In genomic region chr1:127441736-127442135, GRCm38 (mm10) we compare ENCODE assay signal across 18 mouse cellular contexts.
DNase-seq lines count a peak whose midpoint lies in the region; ATAC-seq and TF ChIP-seq lines count a peak whose summit lies in the region.
"Had no signal": no experiment of that assay in that cellular context is flagged by ENCODE, and none has a peak within 500 bp of the region (broad histone marks: within the 10 kb centered on the region; RNA-seq: fewer than 3 reads in every experiment).

No protein-coding gene starts in this region.

- no peak overlapping the region for H3K9ac ChIP-seq in heart, adult 2 months (ENCODE audit: low read depth, low read length)
- H3K9ac ChIP-seq in midbrain, embryonic 14.5 days (replicated peaks; ENCODE audit: low read length), result no peak overlapping the region
- H3K9ac ChIP-seq: embryonic facial prominence, embryonic 12.5 days; hindbrain, embryonic 15.5 days; liver, embryonic 15.5 days; midbrain, embryonic 12.5 days had no signal

- H3K79me2 ChIP-seq in heart, adult 2 months (replicated peaks; ENCODE audit: control insufficient read depth, insufficient read depth, low read length), result no peaks in the 10 kb centered on the region

- H3K27me3 ChIP-seq in heart, adult 2 months (ENCODE audit: control insufficient read depth, insufficient read depth, low read length), result no peaks in the 10 kb centered on the region
- no peaks in the 10 kb centered on the region for H3K27me3 ChIP-seq in midbrain, embryonic 10.5 days (ENCODE audit: low read depth, poor library complexity, severe bottlenecking)
- H3K27me3 ChIP-seq in midbrain, embryonic 14.5 days (ENCODE audit: control insufficient read depth, insufficient read depth, low read length), result no peaks in the 10 kb centered on the region
- no peaks in the 10 kb centered on the region for H3K27me3 ChIP-seq in small intestine, adult 2 months (ENCODE audit: control insufficient read depth, insufficient read depth, low read length)
- H3K27me3 ChIP-seq: embryonic facial prominence, embryonic 12.5 days; hindbrain, embryonic 15.5 days; liver, embryonic 15.5 days; midbrain, embryonic 12.5 days had no signal

- TF ChIP-seq POLR2A in heart, adult 2 months (IDR thresholded peaks at IDR 0.05; ENCODE audit: insufficient read depth, low read depth, low read length), result no peak
- no peak for TF ChIP-seq POLR2A in small intestine, adult 2 months (IDR thresholded peaks at IDR 0.05; ENCODE audit: low read depth, low read length)

- H3K4me2 ChIP-seq in midbrain, embryonic 14.5 days (ENCODE audit: low read length), result no peak overlapping the region
- H3K4me2 ChIP-seq: embryonic facial prominence, embryonic 12.5 days; hindbrain, embryonic 15.5 days; liver, embryonic 15.5 days; midbrain, embryonic 12.5 days had no signal

- WGBS in heart, adult 2 months, result 89% methylated on average over 3 of the region's 3 CpGs
- 58% methylated on average over 3 of the region's 3 CpGs for WGBS in midbrain, embryonic 10.5 days
- 89% methylated on average over 3 of the region's 3 CpGs for WGBS in midbrain, embryonic 14.5 days
- WGBS in small intestine, adult 2 months, result 67% methylated on average over 3 of the region's 3 CpGs

- ATAC-seq in midbrain, embryonic 14.5 days (ENCODE audit: low FRiP score, low TSS enrichment), result no peak

- TF ChIP-seq EP300 in heart, adult 2 months (IDR thresholded peaks at IDR 0.05; ENCODE audit: insufficient read depth, low read depth, low read length), result no peak

- DNase-seq in heart, adult 2 months, result no peak
- DNase-seq in heart, adult 8-10 months (ENCODE audit: low spot score), result no peak
- DNase-seq in midbrain, embryonic 10.5 days (ENCODE audit: low spot score), result no peak
- DNase-seq in midbrain, embryonic 14.5 days, result no peak
- peak; percentile 24 for DNase-seq in induced T-regulatory cell, adult 2 months (ENCODE audit: low read depth)
- DNase-seq in cerebellum, adult 18-20 months, result no peak
- DNase-seq in embryo, embryonic 9.5 days (ENCODE audit: extremely low spot score), result no peak
- DNase-seq: adrenal gland, adult 2 months; gastrocnemius, postnatal 10 days; heart, postnatal 10 days; retina, postnatal 1 day had no signal

- H3K36me3 ChIP-seq in heart, adult 2 months (ENCODE audit: control insufficient read depth, insufficient read depth, low read length), result no peaks in the 10 kb centered on the region
- H3K36me3 ChIP-seq in midbrain, embryonic 10.5 days, result 0 out of 2 replicates have a peak, but pooled peaks cover 6% of the 10 kb centered on the region
- H3K36me3 ChIP-seq in midbrain, embryonic 14.5 days (ENCODE audit: control insufficient read depth, insufficient read depth, low read length), result 0 out of 2 replicates have a peak, but pooled peaks cover 6% of the 10 kb centered on the region
- peaks cover 13% of the 10 kb centered on the region for H3K36me3 ChIP-seq in small intestine, adult 2 months (ENCODE audit: control insufficient read depth, insufficient read depth, low read length)
- H3K36me3 ChIP-seq: embryonic facial prominence, embryonic 12.5 days; liver, embryonic 15.5 days; midbrain, embryonic 12.5 days had no signal

- H3K9me3 ChIP-seq in midbrain, embryonic 10.5 days (replicated peaks), result no peaks in the 10 kb centered on the region
- no peaks in the 10 kb centered on the region for H3K9me3 ChIP-seq in midbrain, embryonic 14.5 days (ENCODE audit: control insufficient read depth, low read length)
- H3K9me3 ChIP-seq: embryonic facial prominence, embryonic 12.5 days; heart, embryonic 10.5 days; hindbrain, embryonic 15.5 days; liver, embryonic 15.5 days; midbrain, embryonic 12.5 days had no signal

- H3K4me3 ChIP-seq in heart, adult 2 months, result no peak overlapping the region
- H3K4me3 ChIP-seq in midbrain, embryonic 10.5 days, result no peak overlapping the region
- no peak overlapping the region for H3K4me3 ChIP-seq in midbrain, embryonic 14.5 days (replicated peaks; ENCODE audit: low read depth, low read length)
- no peak overlapping the region for H3K4me3 ChIP-seq in small intestine, adult 2 months (ENCODE audit: low read depth, low read length)
- H3K4me3 ChIP-seq: embryonic facial prominence, embryonic 12.5 days; heart, embryonic 10.5 days; hindbrain, embryonic 15.5 days; liver, embryonic 15.5 days; midbrain, embryonic 12.5 days had no signal

- H3K4me1 ChIP-seq in heart, adult 2 months (ENCODE audit: control insufficient read depth, insufficient read depth, low read length), result peaks cover 11% of the 10 kb centered on the region
- H3K4me1 ChIP-seq in midbrain, embryonic 10.5 days, result peaks cover 58% of the 10 kb centered on the region
- H3K4me1 ChIP-seq in midbrain, embryonic 14.5 days (ENCODE audit: control insufficient read depth, insufficient read depth, low read length), result no peaks in the 10 kb centered on the region
- H3K4me1 ChIP-seq in small intestine, adult 2 months (ENCODE audit: control insufficient read depth, insufficient read depth, insufficient read length, low read length), result no peaks in the 10 kb centered on the region; the same call in 1 of the 2 replicates
- H3K4me1 ChIP-seq: liver, embryonic 15.5 days had no signal

- TF ChIP-seq CTCF in heart, adult 2 months (IDR thresholded peaks at IDR 0.05), result peak; percentile 21; the same call in 1 of the 2 replicates
- peak; percentile 18; the same call in 1 of the 2 replicates for TF ChIP-seq CTCF in small intestine, adult 2 months (IDR thresholded peaks at IDR 0.05; ENCODE audit: extremely low read depth, insufficient read length, insufficient replicate concordance, low read depth, low read length)

- H3K27ac ChIP-seq in heart, adult 2 months, result no peak overlapping the region
- peak overlapping the region; percentile 76; the same call in 1 of the 2 replicates for H3K27ac ChIP-seq in midbrain, embryonic 10.5 days (replicated peaks)
- no peak overlapping the region for H3K27ac ChIP-seq in midbrain, embryonic 14.5 days (replicated peaks; ENCODE audit: low read depth, low read length)
- no peak overlapping the region for H3K27ac ChIP-seq in small intestine, adult 2 months (ENCODE audit: insufficient read depth, low read depth, low read length)
- H3K27ac ChIP-seq: heart, embryonic 10.5 days; hindbrain, embryonic 15.5 days; liver, embryonic 15.5 days; macrophage; midbrain, embryonic 12.5 days had no signal

- intact Hi-C loops in heart, adult 2 months (cut with DNase I), result no loop called here
